Mouse (Mus musculus): ENCODE results near the gene Hoxb3. TPM values are rescaled to one million over a fixed set of nuclear protein-coding genes. Genes with fewer than 3 reads are reported as not detected.

Hoxb3 gene
- total and polyA plus RNA-seq, 2 experiments from 2014 or later, result 0.08 to 0.15 TPM

DNA sequence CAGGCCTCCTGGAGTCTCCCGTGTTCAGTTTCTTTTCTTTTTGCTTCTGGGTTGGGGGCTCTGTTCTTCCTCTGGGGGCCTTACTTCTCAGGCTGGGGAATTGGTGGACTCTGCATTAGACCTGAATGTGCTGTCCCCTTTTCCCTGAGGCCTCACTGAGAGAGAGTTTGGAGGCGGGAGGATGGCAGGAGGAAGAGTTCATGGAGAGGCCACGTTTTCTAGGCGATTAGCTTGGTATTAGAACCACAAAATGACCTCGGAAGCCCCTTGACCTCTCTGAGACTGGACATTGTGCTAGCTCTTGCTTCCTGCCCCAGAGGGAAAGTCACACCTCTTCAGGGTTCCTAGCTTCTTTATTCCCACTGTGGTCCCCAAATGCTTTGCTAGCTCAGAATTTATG is 999 bp downstream of the Hoxb3 start:
- no peaks in the 10 kb centered on the region for H3K9me3 ChIP-seq (replicated peaks; ENCODE audit: control insufficient read depth, low read length)
- DNase-seq (ENCODE audit: low spot score) (no peak), ATAC-seq (ENCODE audit: insufficient read depth, low read depth) (no peak)
- no peak for TF ChIP-seq EP300 (IDR thresholded peaks at IDR 0.05; ENCODE audit: low read depth)
- TF ChIP-seq CTCF (IDR thresholded peaks at IDR 0.05; ENCODE audit: low read depth), result no peak
- no peaks in the 10 kb centered on the region for H3K36me3 ChIP-seq (replicated peaks; ENCODE audit: control insufficient read depth, insufficient read depth, low read length)
- no peak overlapping the region for H3K27ac ChIP-seq (ENCODE audit: low read depth)
- no peak overlapping the region for H3K4me2 ChIP-seq (ENCODE audit: low read depth, low read length)
- no peak overlapping the region for H3K4me3 ChIP-seq (ENCODE audit: low read depth, low read length)
- 15% methylated on average over 5 of the region's 5 CpGs for WGBS
- H3K27me3 ChIP-seq (ENCODE audit: control insufficient read depth, insufficient read depth, low read length), result peaks cover 100% of the 10 kb centered on the region
- no peak overlapping the region for H3K9ac ChIP-seq (replicated peaks; ENCODE audit: low read depth, low read length)
- no peaks in the 10 kb centered on the region for H3K4me1 ChIP-seq (ENCODE audit: control insufficient read depth, insufficient read depth)

DNA sequence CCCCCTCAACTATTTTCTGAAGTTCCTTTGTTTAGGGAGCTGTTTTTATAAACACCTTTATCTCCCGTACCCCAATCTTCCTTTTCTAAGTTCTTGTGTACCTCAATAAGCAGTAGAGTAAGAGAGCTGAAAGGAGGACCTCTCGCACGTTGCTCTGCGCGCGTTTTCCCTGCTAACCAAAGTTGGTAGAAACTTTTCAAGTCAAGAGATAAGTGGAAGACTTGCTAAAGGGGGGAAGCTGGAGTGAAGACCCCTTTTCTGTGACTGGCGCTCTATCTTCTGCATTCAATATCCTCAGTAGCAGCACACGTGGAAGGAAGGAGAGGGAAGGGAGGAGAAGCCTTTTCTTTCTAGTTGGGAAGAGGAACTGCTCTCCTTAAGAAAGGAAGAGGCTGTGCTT is 1.8 kb downstream of the Hoxb3 start:
- TF ChIP-seq EP300 (IDR thresholded peaks at IDR 0.05; ENCODE audit: low read depth) (no peak), CTCF (IDR thresholded peaks at IDR 0.05; ENCODE audit: low read depth) (no peak)
- H3K27ac ChIP-seq (ENCODE audit: low read depth), result no peak overlapping the region
- 24% methylated on average over 8 of the region's 8 CpGs for WGBS
- H3K27me3 ChIP-seq (ENCODE audit: control insufficient read depth, insufficient read depth, low read length), result peaks cover 100% of the 10 kb centered on the region
- no peak for DNase-seq (ENCODE audit: low spot score)
- no peak overlapping the region for H3K9ac ChIP-seq (replicated peaks; ENCODE audit: low read depth, low read length)
- H3K9me3 ChIP-seq (replicated peaks; ENCODE audit: control insufficient read depth, low read length), result no peaks in the 10 kb centered on the region
- H3K4me2 ChIP-seq (ENCODE audit: low read depth, low read length), result no peak overlapping the region
- H3K4me1 ChIP-seq (ENCODE audit: control insufficient read depth, insufficient read depth), result no peaks in the 10 kb centered on the region
- H3K36me3 ChIP-seq (replicated peaks; ENCODE audit: control insufficient read depth, insufficient read depth, low read length), result no peaks in the 10 kb centered on the region
- H3K4me3 ChIP-seq (ENCODE audit: low read depth, low read length), result no peak overlapping the region
- ATAC-seq (ENCODE audit: insufficient read depth, low read depth), result no peak

DNA sequence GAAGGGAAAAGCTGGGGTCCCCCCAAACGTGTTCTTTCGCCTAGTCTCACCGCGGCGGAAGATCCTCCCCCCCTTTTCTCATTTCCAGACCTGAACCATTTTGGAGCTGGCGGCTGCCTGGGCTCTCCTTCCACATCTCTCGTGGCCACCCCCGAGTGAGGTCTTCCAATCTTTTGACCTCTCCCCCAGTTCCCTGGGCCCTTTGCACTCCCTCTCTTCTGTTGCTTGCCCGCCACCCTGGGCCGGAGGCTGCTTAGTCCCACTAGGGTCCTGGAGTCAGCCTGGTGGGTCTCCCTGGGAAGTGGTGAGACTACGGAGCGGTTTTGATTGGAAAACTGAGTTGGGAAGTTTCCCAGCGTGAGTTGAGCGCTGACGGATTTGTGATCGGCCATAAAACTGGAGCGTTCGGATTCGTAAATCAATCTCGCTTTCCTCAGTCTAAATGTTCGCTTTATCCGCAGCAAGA is 2.7 kb downstream of the Hoxb3 start:
- WGBS, result 15% methylated on average over 22 of the region's 22 CpGs
- DNase-seq (ENCODE audit: low spot score), result no peak
- Histone ChIP-seq H3K36me3 (replicated peaks; ENCODE audit: control insufficient read depth, insufficient read depth, low read length) (no peaks in the 10 kb centered on the region), H3K4me2 (ENCODE audit: low read depth, low read length) (no peak overlapping the region), H3K27ac (ENCODE audit: low read depth) (no peak overlapping the region), H3K4me3 (ENCODE audit: low read depth, low read length) (no peak overlapping the region), H3K9ac (replicated peaks; ENCODE audit: low read depth, low read length) (no peak overlapping the region), H3K27me3 (ENCODE audit: control insufficient read depth, insufficient read depth, low read length) (peaks cover 100% of the 10 kb centered on the region), H3K4me1 (ENCODE audit: control insufficient read depth, insufficient read depth) (no peaks in the 10 kb centered on the region), H3K9me3 (replicated peaks; ENCODE audit: control insufficient read depth, low read length) (no peaks in the 10 kb centered on the region)
- TF ChIP-seq EP300 (IDR thresholded peaks at IDR 0.05; ENCODE audit: low read depth) (no peak), CTCF (IDR thresholded peaks at IDR 0.05; ENCODE audit: low read depth) (no peak)
- ATAC-seq (ENCODE audit: insufficient read depth, low read depth), result no peak

DNA sequence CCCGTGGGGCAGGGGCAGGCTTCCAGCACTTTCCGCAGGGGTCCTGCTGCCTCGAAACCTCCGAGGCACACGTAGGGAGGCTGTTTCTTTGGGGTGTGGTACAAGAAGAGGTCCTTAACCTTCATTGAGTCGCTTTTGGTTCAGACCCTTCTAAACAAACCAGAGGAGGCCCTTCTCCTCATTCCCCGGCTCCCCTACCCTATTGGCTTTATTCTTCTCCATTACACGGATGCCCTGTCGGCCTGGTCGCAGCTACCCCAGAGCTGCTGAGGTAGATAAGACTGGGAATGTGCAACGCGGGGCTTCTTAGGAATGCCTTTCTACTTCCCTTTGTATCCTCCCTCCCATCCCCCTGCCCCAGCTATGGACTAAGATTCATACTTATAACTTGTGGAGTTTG is 3.6 kb downstream of the Hoxb3 start:
- no peak overlapping the region for H3K4me3 ChIP-seq (ENCODE audit: low read depth, low read length)
- WGBS, result 15% methylated on average over 11 of the region's 12 CpGs
- no peaks in the 10 kb centered on the region for H3K36me3 ChIP-seq (replicated peaks; ENCODE audit: control insufficient read depth, insufficient read depth, low read length)
- ATAC-seq (ENCODE audit: insufficient read depth, low read depth) (no peak), DNase-seq (ENCODE audit: low spot score) (no peak)
- no peaks in the 10 kb centered on the region for H3K4me1 ChIP-seq (ENCODE audit: control insufficient read depth, insufficient read depth)
- TF ChIP-seq EP300 (IDR thresholded peaks at IDR 0.05; ENCODE audit: low read depth), result no peak
- no peak overlapping the region for H3K27ac ChIP-seq (ENCODE audit: low read depth)
- H3K9ac ChIP-seq (replicated peaks; ENCODE audit: low read depth, low read length), result no peak overlapping the region
- H3K9me3 ChIP-seq (replicated peaks; ENCODE audit: control insufficient read depth, low read length), result no peaks in the 10 kb centered on the region
- no peak overlapping the region for H3K4me2 ChIP-seq (ENCODE audit: low read depth, low read length)
- peaks cover 100% of the 10 kb centered on the region for H3K27me3 ChIP-seq (ENCODE audit: control insufficient read depth, insufficient read depth, low read length)

DNA sequence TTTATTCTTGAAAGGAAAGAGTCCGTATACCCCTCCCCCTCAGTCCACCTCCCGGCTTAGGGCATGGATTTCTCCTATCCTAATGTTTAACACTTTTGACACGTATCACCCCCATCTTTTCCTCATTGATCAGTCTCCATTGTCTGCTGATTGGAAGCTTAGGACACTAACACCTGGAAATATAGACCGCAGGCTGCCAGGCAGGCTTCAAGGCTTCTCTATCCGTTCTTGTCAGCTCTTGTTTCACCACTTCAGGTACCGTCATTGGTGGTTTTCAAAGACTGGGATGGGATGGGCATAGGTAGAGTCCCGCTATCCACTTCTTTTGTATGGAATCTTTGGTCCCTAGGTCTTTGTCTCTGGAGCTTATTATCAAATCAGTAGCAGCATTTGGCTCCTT is 4.0 kb downstream of the Hoxb3 start:
- Histone ChIP-seq H3K4me3 (ENCODE audit: low read depth, low read length) (no peak overlapping the region), H3K9me3 (replicated peaks; ENCODE audit: control insufficient read depth, low read length) (no peaks in the 10 kb centered on the region), H3K4me1 (ENCODE audit: control insufficient read depth, insufficient read depth) (no peaks in the 10 kb centered on the region), H3K27ac (ENCODE audit: low read depth) (no peak overlapping the region), H3K4me2 (ENCODE audit: low read depth, low read length) (no peak overlapping the region), H3K9ac (replicated peaks; ENCODE audit: low read depth, low read length) (no peak overlapping the region), H3K36me3 (replicated peaks; ENCODE audit: control insufficient read depth, insufficient read depth, low read length) (no peaks in the 10 kb centered on the region), H3K27me3 (ENCODE audit: control insufficient read depth, insufficient read depth, low read length) (peaks cover 100% of the 10 kb centered on the region)
- no peak for TF ChIP-seq EP300 (IDR thresholded peaks at IDR 0.05; ENCODE audit: low read depth)
- WGBS, result 25% methylated on average over 7 of the region's 7 CpGs
- DNase-seq (ENCODE audit: low spot score), result no peak
- no peak for ATAC-seq (ENCODE audit: insufficient read depth, low read depth)

DNA sequence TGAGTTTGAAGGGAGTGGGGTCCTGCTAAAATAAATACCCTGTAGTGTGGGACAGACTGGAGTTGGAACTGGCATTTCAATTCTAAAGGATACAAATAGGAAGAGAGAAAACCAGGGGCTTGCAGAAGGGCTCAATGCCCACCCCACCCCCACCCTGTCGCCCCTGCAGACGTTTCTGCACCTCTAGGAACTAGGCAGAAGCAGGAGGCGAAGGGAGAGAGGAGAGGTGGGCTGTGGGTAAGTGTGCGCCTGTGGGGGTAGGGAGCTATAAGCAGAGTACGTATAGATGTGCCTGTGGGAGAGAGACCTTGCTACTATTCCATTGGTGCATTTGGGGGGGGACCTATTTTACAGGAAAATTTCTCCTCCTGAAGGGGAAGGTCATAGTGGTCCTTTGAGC is 4.6 kb downstream of the Hoxb3 start:
- WGBS, result 10% methylated on average over 5 of the region's 5 CpGs
- no peak overlapping the region for H3K27ac ChIP-seq (ENCODE audit: low read depth)
- no peak overlapping the region for H3K9ac ChIP-seq (replicated peaks; ENCODE audit: low read depth, low read length)
- no peak for TF ChIP-seq CTCF (IDR thresholded peaks at IDR 0.05; ENCODE audit: low read depth)
- TF ChIP-seq EP300 (IDR thresholded peaks at IDR 0.05; ENCODE audit: low read depth), result no peak
- ATAC-seq (ENCODE audit: insufficient read depth, low read depth) (no peak), DNase-seq (ENCODE audit: low spot score) (no peak)
- no peaks in the 10 kb centered on the region for H3K9me3 ChIP-seq (replicated peaks; ENCODE audit: control insufficient read depth, low read length)
- H3K4me2 ChIP-seq (ENCODE audit: low read depth, low read length), result no peak overlapping the region
- no peaks in the 10 kb centered on the region for H3K36me3 ChIP-seq (replicated peaks; ENCODE audit: control insufficient read depth, insufficient read depth, low read length)
- peaks cover 100% of the 10 kb centered on the region for H3K27me3 ChIP-seq (ENCODE audit: control insufficient read depth, insufficient read depth, low read length)
- H3K4me3 ChIP-seq (ENCODE audit: low read depth, low read length), result no peak overlapping the region
- no peaks in the 10 kb centered on the region for H3K4me1 ChIP-seq (ENCODE audit: control insufficient read depth, insufficient read depth)
